Comparison of ENCODE assay signal across 15 mouse cellular contexts in genomic region chr12:61610081-61610480, GRCm38 (mm10).
"Had no signal": no experiment of that assay in that cellular context is flagged by ENCODE, and none has a peak within 500 bp of the region (broad histone marks: within the 10 kb centered on the region; RNA-seq: fewer than 3 reads in every experiment).

No protein-coding gene starts in this region.

- DNase-seq: lung, adult 2 months; lung, postnatal 14 days; lung, postnatal 36 days; right cerebral cortex, postnatal 14 days; thymus, adult 2 months; thymus, postnatal 25 days; thymus, postnatal 4 days had no signal

- H3K27ac ChIP-seq: lung, embryonic 15.5 days; macrophage; midbrain, embryonic 13.5 days; midbrain, embryonic 15.5 days; neural tube, embryonic 12.5 days; stomach, embryonic 15.5 days; stomach, postnatal 0 days had no signal

- H3K4me1 ChIP-seq: lung, embryonic 15.5 days; megakaryocyte, embryonic 14.5 days; midbrain, embryonic 13.5 days; midbrain, embryonic 15.5 days; neural tube, embryonic 12.5 days; stomach, embryonic 15.5 days had no signal

- H3K9me3 ChIP-seq: lung, embryonic 15.5 days; megakaryocyte, embryonic 14.5 days; midbrain, embryonic 13.5 days; midbrain, embryonic 15.5 days; neural tube, embryonic 12.5 days; stomach, embryonic 15.5 days had no signal

- H3K27me3 ChIP-seq: lung, embryonic 15.5 days; megakaryocyte, embryonic 14.5 days; midbrain, embryonic 13.5 days; midbrain, embryonic 15.5 days; neural tube, embryonic 12.5 days; stomach, embryonic 15.5 days had no signal

- H3K4me3 ChIP-seq: lung, embryonic 15.5 days; megakaryocyte, embryonic 14.5 days; midbrain, embryonic 13.5 days; midbrain, embryonic 15.5 days; neural tube, embryonic 12.5 days; stomach, embryonic 15.5 days had no signal

- H3K36me3 ChIP-seq: lung, embryonic 15.5 days; midbrain, embryonic 13.5 days; midbrain, embryonic 15.5 days; neural tube, embryonic 12.5 days; stomach, embryonic 15.5 days had no signal
